19 mouse cellular contexts compared by ENCODE assay signal in genomic region chr8:111834011-111834410, GRCm38 (mm10). TPM values are rescaled to one million over a fixed set of nuclear protein-coding genes. Genes with fewer than 3 reads are reported as not detected.
A peak's percentile ranks its signal among the peaks of the same experiment; 100 is the strongest.
DNase-seq lines count a peak whose midpoint lies in the region; ATAC-seq and TF ChIP-seq lines count a peak whose summit lies in the region.
"Had no signal": no experiment of that assay in that cellular context is flagged by ENCODE, and none has a peak within 500 bp of the region (broad histone marks: within the 10 kb centered on the region; RNA-seq: fewer than 3 reads in every experiment).

No protein-coding gene starts in this region.

- no peak overlapping the region for H3K9ac ChIP-seq in heart, embryonic 16.5 days (ENCODE audit: low read length)
- no peak overlapping the region for H3K9ac ChIP-seq in midbrain, embryonic 11.5 days (ENCODE audit: low read length)
- no peak overlapping the region for H3K9ac ChIP-seq in midbrain, embryonic 15.5 days
- no peak overlapping the region for H3K9ac ChIP-seq in stomach, postnatal 0 days (ENCODE audit: low read length)
- H3K9ac ChIP-seq: forebrain, embryonic 13.5 days; hindbrain, embryonic 13.5 days had no signal

- no peak for ATAC-seq in heart, embryonic 16.5 days (replicated peaks; ENCODE audit: extremely low read depth, insufficient read depth, low FRiP score)
- no peak for ATAC-seq in midbrain, embryonic 11.5 days (ENCODE audit: low FRiP score)
- no peak for ATAC-seq in midbrain, embryonic 15.5 days (replicated peaks)
- no peak for ATAC-seq in stomach, postnatal 0 days (ENCODE audit: low FRiP score, low TSS enrichment)
- ATAC-seq: forebrain, embryonic 13.5 days; inflammation-experienced regulatory T-cells, adult 6 months had no signal

- peaks cover 14% of the 10 kb centered on the region for H3K4me1 ChIP-seq in heart, embryonic 16.5 days (ENCODE audit: control insufficient read depth, insufficient read depth, low read length)
- H3K4me1 ChIP-seq in heart, embryonic 10.5 days = 0 out of 2 replicates have a peak, but pooled peaks cover 6% of the 10 kb centered on the region
- H3K4me1 ChIP-seq in midbrain, embryonic 11.5 days (ENCODE audit: control insufficient read depth, insufficient read depth, low read length) = no peaks in the 10 kb centered on the region
- H3K4me1 ChIP-seq in midbrain, embryonic 15.5 days = no peaks in the 10 kb centered on the region
- H3K4me1 ChIP-seq in stomach, postnatal 0 days (replicated peaks; ENCODE audit: control insufficient read depth, insufficient read depth) = no peaks in the 10 kb centered on the region
- H3K4me1 ChIP-seq in lung, adult 2 months (ENCODE audit: control insufficient read depth, insufficient read depth, low read length) = peaks cover 12% of the 10 kb centered on the region
- H3K4me1 ChIP-seq: forebrain, embryonic 13.5 days; hindbrain, embryonic 13.5 days had no signal

- no peak overlapping the region for H3K4me3 ChIP-seq in heart, embryonic 16.5 days (ENCODE audit: low read length)
- H3K4me3 ChIP-seq in heart, embryonic 10.5 days = no peak overlapping the region
- no peak overlapping the region for H3K4me3 ChIP-seq in midbrain, embryonic 11.5 days (ENCODE audit: low read depth, low read length)
- no peak overlapping the region for H3K4me3 ChIP-seq in midbrain, embryonic 15.5 days
- no peak overlapping the region for H3K4me3 ChIP-seq in stomach, postnatal 0 days (ENCODE audit: low read depth, low read length)
- H3K4me3 ChIP-seq in lung, adult 2 months (replicated peaks; ENCODE audit: extremely low read depth, low read depth, low read length) = no peak overlapping the region
- H3K4me3 ChIP-seq: erythroblast, embryonic 14.5 days; forebrain, embryonic 13.5 days; hindbrain, embryonic 13.5 days; megakaryocyte, embryonic 14.5 days had no signal

- peak overlapping the region; percentile 37; the same call in 1 of the 2 replicates for H3K27ac ChIP-seq in heart, embryonic 16.5 days (ENCODE audit: low read length)
- H3K27ac ChIP-seq in heart, embryonic 10.5 days = no peak overlapping the region
- no peak overlapping the region for H3K27ac ChIP-seq in midbrain, embryonic 11.5 days (ENCODE audit: low read depth, low read length)
- no peak overlapping the region for H3K27ac ChIP-seq in midbrain, embryonic 15.5 days
- no peak overlapping the region for H3K27ac ChIP-seq in stomach, postnatal 0 days (replicated peaks)
- H3K27ac ChIP-seq: forebrain, embryonic 13.5 days; hindbrain, embryonic 13.5 days had no signal

- DNase-seq in heart, adult 11 months = peak; percentile 93
- no peak for DNase-seq in heart, postnatal 14 days
- no peak for DNase-seq in heart, embryonic 10.5 days (ENCODE audit: low spot score)
- peak; percentile 19 for DNase-seq in midbrain, embryonic 11.5 days (ENCODE audit: low spot score, missing footprints)
- DNase-seq in stomach, postnatal 0 days (ENCODE audit: low spot score) = no peak
- no peak for DNase-seq in lung, adult 2 months
- DNase-seq: adrenal gland, postnatal 36 days; B cell, adult 2 months; cerebellum, adult 2 months; lung, adult 18-20 months; right cerebral cortex, postnatal 25 days had no signal

- TF ChIP-seq POLR2A in lung, adult 2 months (IDR thresholded peaks at IDR 0.05; ENCODE audit: borderline replicate concordance, extremely low read depth, low read depth, low read length) = no peak

- 44% methylated on average over 6 of the region's 6 CpGs for WGBS in heart, embryonic 16.5 days
- 52% methylated on average over 6 of the region's 6 CpGs for WGBS in heart, embryonic 10.5 days
- WGBS in midbrain, embryonic 11.5 days = 77% methylated on average over 6 of the region's 6 CpGs
- 72% methylated on average over 6 of the region's 6 CpGs for WGBS in midbrain, embryonic 15.5 days
- WGBS in stomach, postnatal 0 days = 53% methylated on average over 6 of the region's 6 CpGs
- WGBS in lung, adult 2 months = 44% methylated on average over 6 of the region's 6 CpGs

- TF ChIP-seq CTCF in stomach, postnatal 0 days (IDR thresholded peaks at IDR 0.05; ENCODE audit: low read depth) = peak; percentile 44
- no peak for TF ChIP-seq CTCF in lung, adult 2 months (IDR thresholded peaks at IDR 0.05; ENCODE audit: insufficient read depth, low read length)

- no peak for TF ChIP-seq EP300 in stomach, postnatal 0 days (optimal IDR thresholded peaks at IDR 0.05)

- H3K9me3 ChIP-seq in heart, embryonic 16.5 days (replicated peaks; ENCODE audit: control insufficient read depth, low read length) = no peaks in the 10 kb centered on the region
- H3K9me3 ChIP-seq in heart, embryonic 10.5 days = no peaks in the 10 kb centered on the region
- no peaks in the 10 kb centered on the region for H3K9me3 ChIP-seq in midbrain, embryonic 11.5 days (ENCODE audit: control insufficient read depth, low read length)
- H3K9me3 ChIP-seq in midbrain, embryonic 15.5 days = no peaks in the 10 kb centered on the region
- no peaks in the 10 kb centered on the region for H3K9me3 ChIP-seq in stomach, postnatal 0 days (ENCODE audit: control insufficient read depth, low read length)
- H3K9me3 ChIP-seq: forebrain, embryonic 13.5 days; hindbrain, embryonic 13.5 days; megakaryocyte, embryonic 14.5 days had no signal

- no peaks in the 10 kb centered on the region for H3K27me3 ChIP-seq in heart, embryonic 16.5 days (ENCODE audit: control insufficient read depth, insufficient read depth, low read length)
- H3K27me3 ChIP-seq in heart, embryonic 10.5 days (ENCODE audit: insufficient read depth, poor library complexity, severe bottlenecking) = no peaks in the 10 kb centered on the region
- no peaks in the 10 kb centered on the region for H3K27me3 ChIP-seq in midbrain, embryonic 11.5 days (ENCODE audit: control insufficient read depth, insufficient read depth, low read length)
- H3K27me3 ChIP-seq in midbrain, embryonic 15.5 days (replicated peaks) = no peaks in the 10 kb centered on the region
- H3K27me3 ChIP-seq in stomach, postnatal 0 days (ENCODE audit: control insufficient read depth, insufficient read depth, low read length) = no peaks in the 10 kb centered on the region
- H3K27me3 ChIP-seq: forebrain, embryonic 13.5 days; hindbrain, embryonic 13.5 days; megakaryocyte, embryonic 14.5 days had no signal

- H3K4me2 ChIP-seq in heart, embryonic 16.5 days (ENCODE audit: low read depth, low read length) = no peak overlapping the region
- H3K4me2 ChIP-seq in midbrain, embryonic 11.5 days = no peak overlapping the region
- H3K4me2 ChIP-seq in midbrain, embryonic 15.5 days = no peak overlapping the region
- H3K4me2 ChIP-seq in stomach, postnatal 0 days (replicated peaks; ENCODE audit: low read depth) = no peak overlapping the region
- H3K4me2 ChIP-seq: forebrain, embryonic 13.5 days; hindbrain, embryonic 13.5 days; liver, embryonic 11.5 days had no signal

- peaks cover 20% of the 10 kb centered on the region; the same call in 1 of the 2 replicates for H3K36me3 ChIP-seq in heart, embryonic 16.5 days (ENCODE audit: control insufficient read depth, insufficient read depth)
- H3K36me3 ChIP-seq in heart, embryonic 10.5 days = peaks cover 59% of the 10 kb centered on the region
- peaks cover 5% of the 10 kb centered on the region for H3K36me3 ChIP-seq in midbrain, embryonic 11.5 days (ENCODE audit: control insufficient read depth, insufficient read depth, low read length)
- H3K36me3 ChIP-seq in midbrain, embryonic 15.5 days (replicated peaks) = peaks cover 35% of the 10 kb centered on the region
- peaks cover 6% of the 10 kb centered on the region; the same call in 1 of the 2 replicates for H3K36me3 ChIP-seq in stomach, postnatal 0 days (ENCODE audit: control insufficient read depth, insufficient read depth, low read length)

- intact Hi-C loops in heart, postnatal 14 days (cut with DNase I) = loop anchor here (2.0 kb wide), 1 partner anchor 155 kb away; no protein-coding TSS in a partner anchor

RNA-seq across cellular contexts. Expression of gene Cfdp1, which starts 20.1 kb away (rescaled TPM):
- 10 to 100 TPM; 32.1 to 36.4 TPM for total RNA-seq in heart, postnatal 14 days (2021)
- polyA plus RNA-seq in heart, embryonic 16.5 days (2015; fragmentation: Nextera tagmentation; extraction: Ambion mirVana) = 114 and 123 TPM in 2 replicates
- polyA plus RNA-seq in heart, embryonic 10.5 days (2016; fragmentation: Nextera tagmentation; extraction: Ambion mirVana) = 155 and 217 TPM in 2 replicates
- 209 and 223 TPM in 2 replicates for polyA plus RNA-seq in midbrain, embryonic 11.5 days (2014; fragmentation: Nextera tagmentation; extraction: Ambion mirVana)
- polyA plus RNA-seq in midbrain, embryonic 15.5 days (2015; fragmentation: Nextera tagmentation; extraction: Ambion mirVana) = 210 and 216 TPM in 2 replicates
- 98.6 and 101 TPM in 2 replicates for polyA plus RNA-seq in stomach, postnatal 0 days (2015; fragmentation: Nextera tagmentation; extraction: Ambion mirVana)
- polyA plus RNA-seq in lung, adult 2 months (2012; rRNA removed) = 3.6 and 7.9 TPM in 2 replicates

RNA-seq across cellular contexts. Expression of gene Tmem170, which starts 42.5 kb away (rescaled TPM):
- total RNA-seq in heart, postnatal 14 days (2021) = 1 to 10 TPM; 2.6 to 3.1 TPM
- polyA plus RNA-seq in heart, embryonic 16.5 days (2015; fragmentation: Nextera tagmentation; extraction: Ambion mirVana) = 3.4 and 3.8 TPM in 2 replicates
- polyA plus RNA-seq in heart, embryonic 10.5 days (2016; fragmentation: Nextera tagmentation; extraction: Ambion mirVana) = 5.1 and 7.4 TPM in 2 replicates
- 6.8 and 7.2 TPM in 2 replicates for polyA plus RNA-seq in midbrain, embryonic 11.5 days (2014; fragmentation: Nextera tagmentation; extraction: Ambion mirVana)
- 3.7 and 3.8 TPM in 2 replicates for polyA plus RNA-seq in midbrain, embryonic 15.5 days (2015; fragmentation: Nextera tagmentation; extraction: Ambion mirVana)
- 9.9 and 10.1 TPM in 2 replicates for polyA plus RNA-seq in stomach, postnatal 0 days (2015; fragmentation: Nextera tagmentation; extraction: Ambion mirVana)
- 4.0 and 5.0 TPM in 2 replicates for polyA plus RNA-seq in lung, adult 2 months (2012; rRNA removed)

Comparison
In these comparisons a context has a peak if more than half of its experiments do, and no peak if none do; other contexts are left out.
1. DNase-seq: peak in heart, adult 11 months (single experiment) and midbrain, embryonic 11.5 days (single experiment); none in heart, postnatal 14 days (0 of 2), heart, embryonic 10.5 days (single experiment), stomach, postnatal 0 days (single experiment) and lung, adult 2 months (single experiment).
2. RNA of gene Cfdp1, which starts 20.1 kb away (polyA plus RNA-seq): 155 to 217 TPM in heart, embryonic 10.5 days, 210 to 216 TPM in midbrain, embryonic 15.5 days, 209 to 223 TPM in midbrain, embryonic 11.5 days, 114 to 123 TPM in heart, embryonic 16.5 days and 98.6 to 101 TPM in stomach, postnatal 0 days; 3.6 to 7.9 TPM in lung, adult 2 months; every median in the first group is over 10 times any median in the second.